Mouse (Mus musculus) kidney, adult 2 months (tissue): ENCODE results near the gene Lipc.

ENCODE experiments used
- CTCF ChIP-seq: fragments of 200-500 bp; conservative IDR thresholded peaks from 2 replicates; pipeline ENCODE4 v1.5.1; 2011; ENCODE audit warnings: low read depth, mild to moderate bottlenecking, control low read depth, low read length, moderate library complexity, mixed read lengths; ENCODE audit not compliant: insufficient read depth, insufficient read length
- POLR2A ChIP-seq: fragments of 200-500 bp; IDR thresholded peaks from one replicate; pipeline ENCODE4 v1.6.1; 2011; ENCODE audit warnings: low read depth, low read length, control low read depth

DNA sequence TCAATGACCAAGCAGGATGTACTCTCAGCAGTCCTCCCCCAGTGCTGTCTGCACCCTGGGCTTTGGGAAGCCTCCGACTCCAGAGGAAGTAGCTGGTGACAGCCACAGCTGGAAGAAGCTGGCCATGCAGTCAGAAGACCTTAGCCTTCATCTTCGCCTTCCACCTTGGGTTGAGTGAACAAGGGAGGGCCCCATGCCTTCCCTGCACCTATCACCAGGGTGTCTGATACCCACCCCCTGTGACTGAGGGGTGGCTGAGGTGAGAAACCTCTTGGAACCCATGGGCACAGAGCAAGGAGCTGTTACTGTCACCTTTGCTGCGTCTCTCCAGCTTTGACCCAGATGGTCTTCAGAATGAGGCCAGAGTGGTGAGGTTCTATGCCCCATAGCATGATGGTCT, 150.3 kb downstream of the Lipc start:
- TF ChIP-seq POLR2A (no peak), CTCF (no peak)
